Mouse (Mus musculus): ENCODE data around the gene Abcd2. TPM values are rescaled to one million over a fixed set of nuclear protein-coding genes. Genes with fewer than 3 reads are reported as not detected.

Gene Abcd2
- polyA plus RNA-seq, 1 experiment = not detected

- no peak for TF ChIP-seq GATA1 (IDR thresholded peaks at IDR 0.05; ENCODE audit: low read length)
These were observed 20.3 kb downstream of the Abcd2 start for GRCm38 (mm10) chr15:91171332-91171731.

- TF ChIP-seq GATA1 (IDR thresholded peaks at IDR 0.05; ENCODE audit: low read length) = no peak
These were observed 20.8 kb downstream of the Abcd2 start for GRCm38 (mm10) chr15:91170602-91171328.

- TF ChIP-seq GATA1 (IDR thresholded peaks at IDR 0.05; ENCODE audit: low read length) = no peak
These were observed 23.6 kb downstream of the Abcd2 start for GRCm38 (mm10) chr15:91167850-91168562.

- no peak for TF ChIP-seq GATA1 (IDR thresholded peaks at IDR 0.05; ENCODE audit: low read length)
These were observed 26.6 kb downstream of the Abcd2 start for GRCm38 (mm10) chr15:91165021-91165420.

- no peak for TF ChIP-seq GATA1 (IDR thresholded peaks at IDR 0.05; ENCODE audit: low read length)
These were observed 28.1 kb downstream of the Abcd2 start for GRCm38 (mm10) chr15:91163454-91163853.

- TF ChIP-seq GATA1 (IDR thresholded peaks at IDR 0.05; ENCODE audit: low read length) = no peak
These were observed 30.4 kb downstream of the Abcd2 start for GRCm38 (mm10) chr15:91161153-91161552.

GRCm38 (mm10) chr15:91153311-91153710, 38.3 kb downstream of the Abcd2 start:
- TF ChIP-seq GATA1 (IDR thresholded peaks at IDR 0.05; ENCODE audit: low read length) = no peak

GRCm38 (mm10) chr15:91152592-91152991, 39.0 kb downstream of the Abcd2 start:
- TF ChIP-seq GATA1 (IDR thresholded peaks at IDR 0.05; ENCODE audit: low read length) = no peak

GRCm38 (mm10) chr15:91124584-91124983, 67.0 kb downstream of the Abcd2 start:
- TF ChIP-seq GATA1 (IDR thresholded peaks at IDR 0.05; ENCODE audit: low read length) = no peak

GRCm38 (mm10) chr15:91112555-91113209, 78.9 kb downstream of the Abcd2 start:
- TF ChIP-seq GATA1 (IDR thresholded peaks at IDR 0.05; ENCODE audit: low read length) = no peak

- TF ChIP-seq GATA1 (IDR thresholded peaks at IDR 0.05; ENCODE audit: low read length) = no peak
These were observed 83.4 kb downstream of the Abcd2 start for GRCm38 (mm10) chr15:91108102-91108659.

GRCm38 (mm10) chr15:91104934-91105333, 86.7 kb downstream of the Abcd2 start:
- TF ChIP-seq GATA1 (IDR thresholded peaks at IDR 0.05; ENCODE audit: low read length) = no peak

GRCm38 (mm10) chr15:91104276-91104675, 87.3 kb downstream of the Abcd2 start:
- no peak for TF ChIP-seq GATA1 (IDR thresholded peaks at IDR 0.05; ENCODE audit: low read length)

GRCm38 (mm10) chr15:91103814-91104213, 87.8 kb downstream of the Abcd2 start:
- no peak for TF ChIP-seq GATA1 (IDR thresholded peaks at IDR 0.05; ENCODE audit: low read length)

GRCm38 (mm10) chr15:91103305-91103704, 88.3 kb downstream of the Abcd2 start:
- no peak for TF ChIP-seq GATA1 (IDR thresholded peaks at IDR 0.05; ENCODE audit: low read length)

GRCm38 (mm10) chr15:91096606-91097005, 95.0 kb downstream of the Abcd2 start:
- no peak for TF ChIP-seq GATA1 (IDR thresholded peaks at IDR 0.05; ENCODE audit: low read length)

Other genes starting within 250 kb of the Abcd2 start
- not detected in 2 replicates for gene Kif21a, start 141.9 kb downstream of the Abcd2 start, polyA plus RNA-seq (2012)
- gene CN725425, start 7.7 kb upstream of the Abcd2 start, polyA plus RNA-seq (2012) = not detected in 2 replicates